Mouse (Mus musculus) left cerebral cortex, adult 8-10 months (tissue): Measurements from ENCODE around the gene Ddit4. TPM values are rescaled to one million over a fixed set of nuclear protein-coding genes. Genes with fewer than 3 reads are reported as not detected.

Experiments used
- DNase-seq, 2 experiments: peaks; one replicate each; pipeline ENCODE4 v3.0.0; 2022; ENCODE audit warnings: low spot score in 2 of 2
- total RNA-seq, 4 experiments: library from RNA; stranded (reverse); gene quantifications; 2 replicates each; pipeline ENCODE4 v1.2.4; 2022

Ddit4 gene
- total RNA-seq, 4 experiments from 2014 or later: 35.6 to 58.9 (median 44.0) TPM

GRCm38 (mm10) chr10:59949783-59950605 is 1.6 kb downstream of the Ddit4 start:
- no peak for DNase-seq

DNA sequence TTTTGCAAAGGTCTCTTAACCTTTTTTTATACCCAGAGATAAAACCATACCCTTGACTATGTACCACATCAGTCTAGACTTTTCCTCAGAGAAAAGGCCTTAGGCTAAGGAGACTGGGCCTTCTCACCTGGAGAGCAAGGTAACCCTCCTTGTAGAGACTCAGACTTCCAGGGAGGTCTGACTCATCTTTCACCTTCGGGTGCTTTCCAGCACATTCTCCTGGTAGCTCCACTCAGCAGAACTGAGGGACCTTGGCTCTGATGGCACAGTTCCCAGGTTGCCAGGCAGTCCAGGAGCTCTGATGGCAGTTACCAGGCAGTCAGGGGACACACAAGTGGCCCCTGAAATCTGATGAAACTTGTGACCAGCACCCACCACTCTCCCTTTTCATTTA is 2.4 kb downstream of the Ddit4 start:
- no peak for DNase-seq

DNA sequence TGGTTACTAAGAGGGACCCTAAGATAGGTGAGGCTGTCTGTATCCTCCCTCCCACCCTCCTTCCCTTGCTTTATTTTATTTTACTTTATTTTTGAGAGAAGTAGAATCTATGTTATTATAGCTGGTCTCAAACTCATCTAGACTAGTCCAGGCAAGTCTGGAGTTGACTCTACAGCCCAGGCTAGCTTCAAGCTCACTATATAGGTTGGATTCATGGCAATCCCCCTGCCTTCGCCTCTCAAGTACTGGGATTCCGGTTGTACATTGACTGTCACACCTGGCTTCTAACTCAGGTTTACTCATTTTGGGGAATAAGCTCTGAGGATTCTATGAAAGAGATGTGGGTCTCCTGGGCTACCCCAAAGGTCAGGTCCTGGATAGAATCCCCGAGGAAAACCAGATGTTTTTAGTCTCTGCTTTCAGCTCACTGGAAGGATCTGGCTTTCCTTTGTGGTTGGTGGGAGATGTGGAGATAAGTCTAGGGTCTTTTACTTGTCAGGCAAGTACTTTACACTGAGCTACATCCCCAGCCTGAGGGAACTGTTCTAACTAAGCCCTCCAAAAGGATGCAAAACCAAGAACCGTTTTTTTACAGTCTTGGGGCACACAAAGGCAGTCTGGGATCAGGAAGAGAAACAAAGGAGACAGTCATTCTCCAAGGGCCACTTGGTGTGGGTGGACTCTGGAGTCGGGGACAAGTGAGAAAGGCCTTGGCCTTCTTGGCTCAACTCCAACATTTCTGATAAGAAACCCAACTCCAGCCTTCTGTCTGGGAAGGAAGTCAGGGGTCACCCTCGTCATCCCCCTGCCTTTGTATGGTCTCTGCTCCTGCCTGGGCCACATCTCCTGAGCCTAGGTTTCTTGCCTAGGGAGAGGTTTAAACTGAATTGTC is 3.0 kb downstream of the Ddit4 start:
- no peak for DNase-seq

DNA sequence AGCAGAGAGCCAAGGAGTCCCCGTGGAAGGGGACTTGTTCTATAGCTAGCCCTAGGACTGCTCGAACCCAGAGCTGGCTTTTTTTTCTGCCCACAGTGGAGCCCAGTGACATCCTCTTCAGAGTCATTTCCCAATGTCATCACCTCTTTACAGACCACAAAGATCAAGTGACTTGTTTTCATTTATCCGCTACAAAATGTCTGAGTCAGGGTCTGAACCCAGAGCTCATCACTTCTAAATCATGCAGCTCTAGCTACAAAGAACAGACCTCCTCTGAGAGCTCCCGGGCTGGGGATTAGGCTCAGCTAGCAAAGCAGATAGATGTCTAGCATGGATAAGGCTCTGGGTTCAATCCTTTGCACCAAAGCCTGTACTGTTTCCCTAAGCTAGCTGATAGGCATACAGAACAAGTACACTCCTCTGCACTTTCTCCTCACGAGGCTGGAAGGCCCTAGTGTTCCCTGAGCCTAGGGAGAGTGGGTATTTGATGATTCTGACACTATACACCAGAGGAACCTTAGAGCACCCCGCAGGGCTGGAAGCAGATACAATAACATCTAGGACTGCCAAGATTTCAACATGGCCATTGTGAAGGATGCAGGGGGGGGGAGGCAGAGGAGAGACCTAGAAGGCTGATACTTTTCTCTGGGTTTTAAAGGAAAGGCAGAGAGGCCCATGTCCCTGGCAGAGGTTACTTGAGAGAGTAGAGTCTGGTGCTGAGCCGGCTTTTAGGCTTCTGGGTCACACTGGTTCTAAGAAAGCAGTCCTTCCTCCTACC is 4.1 kb downstream of the Ddit4 start:
- no peak for DNase-seq

- no peak for DNase-seq
Observed at GRCm38 (mm10) chr10:59946362-59946761, 5.3 kb downstream of the Ddit4 start.

DNA sequence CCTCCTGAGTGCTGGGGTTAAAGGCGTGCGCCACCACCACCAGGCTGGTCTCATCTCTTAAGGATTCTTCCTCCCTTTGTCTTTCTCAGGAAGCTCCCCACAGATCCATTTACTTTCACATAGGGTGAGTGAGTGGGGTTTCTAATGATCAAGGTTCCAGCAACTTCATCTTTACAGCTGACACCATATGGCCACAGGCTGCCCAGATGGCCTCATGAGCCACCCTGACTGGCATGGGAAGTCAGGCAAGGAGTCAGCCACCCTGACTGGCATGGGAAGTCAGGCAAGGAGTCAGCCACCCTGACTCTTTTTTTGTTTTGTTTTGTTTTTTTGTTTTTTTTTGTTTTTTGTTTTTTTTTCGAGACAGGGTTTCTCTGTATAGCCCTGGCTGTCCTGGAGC is 6.2 kb downstream of the Ddit4 start:
- DNase-seq: no peak

DNA sequence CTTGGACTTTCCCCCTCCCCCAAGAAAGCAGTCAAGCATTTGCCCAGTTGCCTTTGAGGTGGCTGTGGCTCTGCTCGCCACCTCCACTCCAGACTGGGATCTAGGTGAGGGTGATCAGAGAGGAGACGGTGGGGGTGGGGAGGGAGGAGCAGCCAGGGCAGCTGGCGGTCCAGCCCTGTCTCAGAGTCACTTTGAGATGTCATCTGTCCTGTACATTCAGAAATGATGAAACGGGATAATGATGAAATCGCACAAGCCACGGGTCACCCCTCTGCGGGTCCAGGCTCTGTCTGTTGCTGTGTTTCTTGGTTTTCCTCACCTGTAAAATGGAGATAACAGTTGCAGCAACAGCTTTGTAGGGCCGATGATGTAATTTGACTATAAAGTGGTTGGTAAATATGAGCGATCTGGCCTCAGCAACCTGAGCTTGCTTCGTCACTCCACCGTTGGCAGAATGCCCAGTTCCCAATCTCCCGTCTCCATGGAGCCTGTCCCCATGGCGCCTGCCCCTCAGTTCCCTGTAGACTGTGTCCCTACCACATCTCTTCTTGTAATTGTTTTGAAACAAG is 8.1 kb downstream of the Ddit4 start:
- DNase-seq: peak in 1 of 2 experiments; percentile 75

DNA sequence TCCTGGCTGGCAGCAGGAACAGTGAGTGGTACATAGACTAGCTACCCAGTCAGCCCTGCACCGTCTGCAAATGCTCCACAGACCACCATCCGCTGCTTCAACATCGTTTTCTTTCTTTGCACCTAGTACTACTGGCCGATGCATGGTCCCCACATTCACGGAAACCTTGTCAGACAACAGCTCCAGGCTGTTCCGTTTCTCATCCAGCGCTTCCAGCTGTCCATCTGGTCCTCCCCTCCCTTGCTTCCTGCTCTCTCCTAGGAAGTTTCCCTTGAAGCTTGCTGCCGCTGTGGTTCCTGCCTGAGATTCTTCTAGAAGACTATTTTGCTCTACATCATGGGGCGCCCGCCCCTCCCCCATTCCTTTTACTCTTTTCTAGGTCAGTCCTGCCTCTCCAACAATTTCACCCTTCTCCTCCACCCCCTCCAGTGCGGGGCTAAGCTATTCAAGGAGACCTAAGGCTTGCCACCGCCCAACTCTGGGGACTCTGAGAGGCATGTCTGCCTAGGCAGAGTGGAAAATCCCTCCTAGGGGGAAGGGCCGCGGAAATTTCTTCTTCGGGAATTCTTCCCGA is 8.7 kb downstream of the Ddit4 start:
- peak in 1 of 2 experiments; percentile 89 for DNase-seq

GRCm38 (mm10) chr10:59942281-59942846 is 9.3 kb downstream of the Ddit4 start:
- peak in 1 of 2 experiments; percentile 69 for DNase-seq

GRCm38 (mm10) chr10:59939081-59939480 is 12.6 kb downstream of the Ddit4 start:
- no peak for DNase-seq

GRCm38 (mm10) chr10:59938662-59939061 is 13.0 kb downstream of the Ddit4 start:
- DNase-seq: no peak

DNA sequence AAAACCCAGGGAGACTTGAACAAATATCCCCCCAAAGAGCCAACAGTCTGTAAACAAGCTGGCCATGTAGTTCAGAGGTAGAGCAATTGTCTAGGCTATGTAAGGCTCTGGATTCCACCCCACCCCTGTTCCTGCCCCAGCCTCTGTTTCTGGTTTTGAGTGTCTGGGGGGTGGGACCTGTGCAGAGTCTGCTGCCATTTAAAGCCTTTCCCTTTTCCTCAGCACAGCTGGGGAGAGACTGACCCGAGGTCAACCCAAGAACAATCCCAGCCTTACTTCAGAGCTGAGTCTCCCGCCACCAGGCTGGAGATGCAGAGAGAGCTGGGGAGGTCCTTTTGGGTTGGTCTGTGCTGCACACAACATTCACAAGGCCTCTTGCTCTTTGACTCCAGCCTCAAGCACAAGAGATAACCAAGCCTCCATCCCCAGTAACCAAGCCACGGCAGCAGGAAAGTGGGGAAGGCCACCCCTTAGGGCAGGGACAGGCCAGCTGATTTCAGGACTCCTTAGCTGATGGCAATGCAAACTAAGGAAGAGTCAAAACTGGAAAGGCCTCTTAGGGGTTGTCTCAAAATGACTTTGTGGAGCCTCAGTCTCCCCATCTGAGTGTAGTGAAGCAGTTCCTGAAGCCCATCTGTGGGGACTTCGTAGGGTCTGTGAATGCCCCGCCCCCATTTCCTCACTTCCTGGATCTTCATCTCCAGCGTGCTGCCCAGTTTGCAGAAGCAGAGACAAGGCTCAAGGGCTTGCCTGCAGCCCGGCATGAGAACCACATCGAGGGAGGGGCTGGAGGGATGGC is 15.4 kb downstream of the Ddit4 start:
- DNase-seq: no peak

DNA sequence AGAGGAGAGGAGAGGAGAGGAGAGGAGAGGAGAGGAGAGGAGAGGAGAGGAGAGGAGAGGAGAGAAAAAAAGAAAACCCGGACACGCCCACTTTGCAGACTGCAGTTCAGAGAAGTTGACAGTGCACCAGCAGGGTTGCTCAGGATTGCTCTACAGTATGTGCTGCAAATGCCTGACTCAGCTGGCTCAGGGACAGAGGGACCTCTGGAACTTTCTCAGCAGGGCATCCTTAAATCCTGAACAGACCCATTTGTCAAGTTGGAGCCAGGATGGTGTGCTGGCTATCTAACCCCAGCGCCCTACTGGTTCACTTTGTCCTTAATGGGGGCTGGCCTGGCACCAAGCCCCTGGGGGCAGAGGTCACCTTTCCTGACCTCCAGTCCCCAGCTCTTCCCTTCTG is 17.6 kb downstream of the Ddit4 start:
- no peak for DNase-seq

DNA sequence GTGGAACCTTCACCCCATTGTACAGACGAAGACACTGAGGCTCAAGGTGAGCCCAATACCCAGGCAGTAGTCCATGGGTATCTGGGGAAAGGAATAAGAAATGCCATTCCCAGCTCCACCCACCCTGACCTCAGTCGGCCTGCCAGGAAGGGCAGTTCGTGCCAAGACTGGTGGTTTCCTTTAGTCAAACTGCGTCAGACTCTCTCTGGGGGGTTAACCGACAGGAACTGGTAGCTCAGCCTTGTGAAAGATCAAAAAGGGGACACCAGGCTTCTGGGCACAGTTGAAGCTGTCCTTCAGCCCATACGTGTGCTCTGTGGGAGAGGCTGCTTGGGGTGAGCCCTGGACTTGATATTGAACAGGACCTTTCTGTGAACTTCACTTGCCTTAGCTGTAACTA is 19.1 kb downstream of the Ddit4 start:
- no peak for DNase-seq

DNA sequence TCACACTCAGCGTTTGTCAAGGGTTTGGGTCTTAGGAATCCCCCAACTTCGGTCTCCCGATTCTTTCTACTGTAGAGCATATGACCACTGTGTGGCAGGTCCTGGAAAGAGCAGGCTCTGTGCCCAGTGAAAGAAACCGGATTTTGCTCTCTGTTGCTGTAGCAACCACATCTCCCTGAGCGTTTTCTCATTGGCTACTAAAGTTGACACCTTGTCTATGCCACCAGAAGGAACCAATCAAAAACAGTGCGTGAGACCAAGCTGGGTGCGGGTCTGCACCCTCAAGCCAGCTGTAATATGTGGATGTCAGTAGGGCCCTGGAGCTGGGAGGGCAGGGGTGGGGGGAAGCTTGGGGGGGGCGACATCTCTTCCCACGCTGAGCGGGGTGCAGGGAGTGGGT is 20.6 kb downstream of the Ddit4 start:
- peak in 1 of 2 experiments; percentile 60 for DNase-seq

DNA sequence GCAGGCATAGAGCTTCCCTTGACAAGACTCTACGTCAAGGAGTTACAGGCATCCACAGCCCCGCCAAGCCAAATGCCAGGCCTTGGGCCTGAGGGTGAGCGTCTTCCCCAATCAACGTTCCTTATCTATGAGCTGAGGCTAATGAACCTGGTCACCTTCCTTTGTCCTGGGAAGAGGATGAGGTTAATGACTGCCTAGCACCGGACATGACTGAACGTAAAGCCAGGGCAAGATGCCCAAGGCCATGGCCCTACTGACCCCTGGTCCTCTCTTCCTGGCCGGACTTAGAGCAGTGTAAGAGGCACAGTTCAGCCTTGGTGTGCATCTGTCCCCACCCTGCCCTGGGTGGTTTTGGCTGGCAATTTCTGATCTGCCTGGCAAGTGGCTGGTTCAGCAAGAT is 22.4 kb downstream of the Ddit4 start:
- DNase-seq: no peak

DNA sequence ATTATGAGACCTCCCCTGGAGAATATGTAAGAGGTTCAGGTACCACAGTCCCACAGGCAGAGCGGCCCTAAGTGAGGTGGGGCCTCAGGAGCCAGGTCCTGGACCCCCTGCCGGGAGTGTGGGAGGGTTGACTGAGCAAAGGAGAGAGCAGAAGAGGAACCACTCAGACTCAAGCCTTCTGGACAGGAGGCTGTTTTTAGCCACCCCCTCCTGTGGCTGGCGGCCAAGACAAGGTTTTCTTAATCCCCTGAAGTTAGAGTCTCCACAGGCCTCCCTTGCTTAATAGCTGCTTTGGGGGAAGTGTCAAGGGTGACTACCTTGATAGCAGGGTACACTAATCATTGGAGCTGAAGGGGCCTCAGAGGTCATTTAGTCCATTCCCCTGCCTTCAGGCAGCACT is 27.3 kb downstream of the Ddit4 start:
- DNase-seq: no peak

DNA sequence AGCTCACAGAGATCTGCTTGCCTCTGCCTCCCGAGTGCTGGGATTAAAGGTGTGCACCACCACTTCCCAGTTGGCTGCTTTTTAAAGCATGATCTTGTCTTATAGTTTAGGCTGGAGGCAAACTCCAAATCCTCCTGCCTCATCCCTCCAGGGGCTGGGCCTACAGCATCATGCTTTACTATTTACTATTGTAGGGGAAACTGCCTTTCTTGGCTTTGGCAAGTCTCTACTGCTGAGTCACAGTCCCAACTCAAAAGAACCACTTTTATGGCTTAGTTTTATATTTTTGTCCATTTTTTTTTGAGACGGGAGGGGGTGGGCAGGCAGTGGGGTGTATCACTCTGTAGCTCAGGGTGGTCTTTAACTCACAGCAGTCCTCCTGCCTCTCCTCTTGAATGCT is 28.1 kb downstream of the Ddit4 start:
- DNase-seq: no peak

GRCm38 (mm10) chr10:59920810-59921681 is 30.6 kb downstream of the Ddit4 start:
- peak; percentile 63 to 65 for DNase-seq
